Mouse (Mus musculus) layer of hippocampus, postnatal 36 days (tissue): ENCODE data around the gene Bdp1. TPM values are rescaled to one million over a fixed set of nuclear protein-coding genes. Genes with fewer than 3 reads are reported as not detected.

Experiments
- DNase-seq, 2 experiments: peaks; one replicate each; pipeline ENCODE4 v3.0.0; 2022
- total RNA-seq, 2 experiments: library from RNA; stranded (reverse); gene quantifications; 2 replicates each; pipeline ENCODE4 v1.2.3; 2021

Gene Bdp1
- total RNA-seq, 2 experiments from 2014 or later, result 38.5 to 38.7 TPM

DNA sequence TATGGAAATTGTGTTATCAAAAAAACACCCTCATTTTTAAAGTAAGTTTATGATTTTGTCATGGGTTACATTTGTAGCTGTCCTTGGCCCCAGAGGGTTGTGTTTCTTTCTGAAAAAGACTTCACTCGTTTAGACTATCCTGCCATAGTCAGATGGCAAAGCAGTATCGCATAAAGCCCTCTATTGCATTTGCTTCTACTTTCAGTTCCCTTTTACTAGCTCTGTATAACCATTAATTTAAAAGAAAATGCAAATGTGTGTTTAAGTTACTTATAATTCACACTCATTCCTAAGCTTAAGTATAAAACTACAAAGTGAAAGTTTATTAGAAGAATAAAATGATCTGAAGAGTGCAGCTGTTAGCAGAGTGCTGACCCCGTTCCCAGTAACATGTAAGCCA is 104.8 kb downstream of the Bdp1 start:
- DNase-seq, result no peak

DNA sequence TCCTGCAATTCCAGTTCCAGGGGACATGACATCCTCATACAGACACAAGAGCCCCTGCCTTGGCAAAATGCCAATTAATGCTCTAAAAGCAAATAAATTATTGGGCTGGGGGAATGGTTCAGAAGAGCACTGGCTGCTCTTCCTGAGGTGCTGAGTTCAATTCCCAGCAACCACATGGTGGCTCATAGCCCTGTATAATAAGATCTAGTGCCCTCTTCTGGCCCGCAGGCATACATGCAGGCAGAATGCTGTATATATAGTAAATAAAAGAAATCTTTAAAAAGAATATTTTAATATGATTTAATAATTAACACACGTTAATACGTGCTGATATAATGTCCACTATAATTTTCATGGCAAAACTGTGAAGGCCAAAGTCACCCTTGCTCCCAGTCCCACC is 105.8 kb downstream of the Bdp1 start:
- no peak for DNase-seq

DNA sequence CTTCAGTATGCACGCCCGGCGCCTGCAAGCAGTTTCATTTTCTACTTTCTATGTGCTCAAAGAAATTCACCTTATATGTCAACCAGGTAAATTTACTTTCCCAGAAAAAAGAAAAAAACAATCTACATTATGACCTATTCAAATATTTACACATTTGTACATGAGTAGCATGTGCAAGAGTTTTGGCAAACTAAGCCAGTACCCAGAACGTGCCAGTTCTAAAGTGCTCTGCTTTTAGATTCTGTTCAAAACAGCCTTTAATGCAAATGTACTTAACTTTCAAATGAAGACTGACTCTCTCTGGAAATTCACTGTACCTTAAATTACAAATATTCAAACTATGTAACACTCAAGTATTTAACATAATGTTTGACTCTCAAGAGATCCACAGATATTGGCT is 114.3 kb downstream of the Bdp1 start:
- no peak for DNase-seq

DNA sequence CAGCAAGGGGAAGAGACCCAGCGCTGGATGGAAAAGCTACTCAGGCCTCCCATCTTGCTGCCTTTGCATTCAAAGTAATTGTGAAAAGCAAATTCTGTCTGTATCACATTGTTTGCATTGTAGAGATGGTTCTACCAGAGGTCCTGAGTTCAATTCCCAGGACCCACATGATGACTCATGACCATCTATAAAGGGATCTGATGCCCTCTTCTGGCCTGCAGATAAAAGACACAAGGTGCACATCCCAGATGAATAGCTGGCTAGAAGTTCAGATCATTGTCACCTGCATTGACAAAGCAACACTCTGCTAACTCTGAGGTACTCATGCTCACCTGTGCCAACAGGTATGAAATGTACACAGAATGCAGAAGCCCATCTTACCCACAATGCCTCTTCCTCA is 120.5 kb downstream of the Bdp1 start:
- DNase-seq, result no peak

DNA sequence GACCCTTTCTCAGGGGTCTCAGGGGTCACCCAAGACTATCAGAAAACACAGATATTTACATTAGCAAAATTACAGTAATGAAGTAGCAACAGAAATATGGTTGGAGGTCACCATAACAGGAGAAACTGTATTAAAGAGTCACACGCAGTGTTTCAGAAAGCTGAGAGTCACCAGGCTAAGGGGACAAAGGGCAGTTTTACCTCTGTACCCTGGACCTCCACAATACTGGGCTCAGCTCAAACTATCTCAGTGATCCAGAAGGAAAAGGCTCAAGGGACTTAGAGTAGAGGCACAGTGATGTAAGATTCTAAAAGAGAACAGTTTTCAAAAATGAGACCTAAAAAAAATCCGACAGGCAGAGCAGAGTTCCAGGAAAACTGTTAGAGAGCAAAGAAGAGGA is 124.5 kb downstream of the Bdp1 start:
- DNase-seq, result no peak

DNA sequence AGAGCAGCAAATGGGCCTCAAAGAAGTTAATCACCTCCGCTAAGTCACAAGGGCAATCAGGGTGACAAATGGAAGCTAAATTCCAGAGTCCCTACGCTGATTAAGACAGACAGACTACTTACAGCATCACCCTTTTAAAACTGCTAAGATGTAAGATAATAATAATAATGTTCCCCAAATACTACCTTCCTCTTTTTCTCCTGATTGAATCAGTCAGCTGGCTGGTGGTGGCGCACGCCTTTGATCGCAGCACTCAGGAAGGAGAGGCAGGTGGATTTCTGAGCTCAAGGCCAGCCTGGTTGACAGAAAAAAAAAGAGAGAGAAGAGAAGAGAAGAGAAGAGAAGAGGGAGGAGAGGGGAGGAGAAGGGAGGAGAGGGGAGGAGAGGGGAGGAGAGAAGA is 133.8 kb downstream of the Bdp1 start:
- DNase-seq, result no peak

Other genes with a start within 250 kb of the Bdp1 start
- 1 to 10 TPM; 1.9 to 3.1 TPM for gene Cartpt, start 203.0 kb downstream of the Bdp1 start, total RNA-seq
- 10 to 100 TPM; 26.9 to 30.4 TPM for gene Mccc2, start 88.4 kb downstream of the Bdp1 start, total RNA-seq
- 10 to 100 TPM; 17.5 to 22.3 TPM for gene Serf1, start 3.9 kb upstream of the Bdp1 start, total RNA-seq
- 10 to 100 TPM; 34.1 to 43.9 TPM for gene Smn1, start 20.8 kb upstream of the Bdp1 start, total RNA-seq
- gene Naip2, start 98.0 kb upstream of the Bdp1 start, total RNA-seq, result under 1 TPM; 0.42 to 0.51 TPM
- gene Naip5, start 142.3 kb upstream of the Bdp1 start, total RNA-seq, result under 1 TPM; 0.32 to 0.40 TPM
- under 1 TPM; 0.17 to 0.20 TPM for gene Naip6, start 213.6 kb upstream of the Bdp1 start, total RNA-seq